Mouse (Mus musculus) cerebellum, adult 11-12 months (tissue): ENCODE measurements around the gene Bend3.
"Not testable (repeated sequence)": the region's sequence is repeated elsewhere in the genome, so short reads cannot be mapped to it uniquely, and the experiment has no call there.

ENCODE experiments used
- DNase-seq: peaks from one replicate; pipeline ENCODE4 v3.0.0; 2022

Bend3 gene

DNA sequence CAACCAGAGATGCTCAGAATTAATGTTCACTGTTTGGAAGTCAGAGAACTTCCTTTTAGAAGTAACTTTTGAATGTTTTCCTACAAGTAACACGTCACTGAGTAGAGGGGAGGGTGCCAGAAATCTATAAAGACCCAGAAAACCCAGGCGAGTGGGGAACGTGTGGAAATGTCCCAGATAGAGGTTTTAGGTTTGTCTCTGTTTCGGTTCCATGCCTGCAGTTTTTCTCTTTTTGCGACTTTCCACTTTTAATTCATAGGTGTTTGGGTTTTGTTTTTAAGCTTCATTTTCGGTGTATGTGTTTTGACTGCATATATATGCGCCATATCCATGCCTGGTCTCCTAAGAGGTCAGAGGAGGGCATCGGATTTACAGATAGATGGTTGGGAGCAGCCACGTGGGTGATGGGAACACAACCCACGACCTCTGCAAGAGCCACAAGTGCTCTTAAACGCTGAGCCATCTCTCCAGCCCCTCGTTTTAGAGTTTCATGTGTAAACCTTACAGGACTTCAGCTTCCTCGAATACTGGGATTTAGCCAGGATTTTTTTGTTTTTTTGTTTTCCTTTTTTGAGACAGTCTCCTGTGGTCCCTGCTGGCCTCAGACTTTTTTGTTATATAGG, 1.7 kb downstream of the Bend3 start:
- DNase-seq, result no peak

DNA sequence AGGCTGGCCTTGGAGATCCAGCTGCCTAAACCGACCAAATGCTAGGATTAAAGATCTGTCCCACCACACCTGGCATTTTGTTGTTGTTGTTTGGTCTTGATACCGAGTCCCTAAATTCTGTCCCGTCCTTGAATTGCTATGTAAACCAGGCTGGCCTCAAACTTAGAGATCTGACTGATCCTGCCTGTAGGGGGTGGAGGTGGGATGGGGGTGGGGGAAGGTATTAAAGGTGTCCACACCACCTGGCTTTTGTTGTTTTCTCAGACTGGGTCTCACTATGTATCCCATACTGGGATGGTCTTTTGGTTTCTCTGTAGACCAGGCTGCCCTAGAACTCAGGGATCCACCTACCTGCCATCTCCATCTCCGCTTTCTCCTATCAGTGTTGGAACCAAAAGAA, 2.5 kb downstream of the Bend3 start:
- no peak for DNase-seq

DNA sequence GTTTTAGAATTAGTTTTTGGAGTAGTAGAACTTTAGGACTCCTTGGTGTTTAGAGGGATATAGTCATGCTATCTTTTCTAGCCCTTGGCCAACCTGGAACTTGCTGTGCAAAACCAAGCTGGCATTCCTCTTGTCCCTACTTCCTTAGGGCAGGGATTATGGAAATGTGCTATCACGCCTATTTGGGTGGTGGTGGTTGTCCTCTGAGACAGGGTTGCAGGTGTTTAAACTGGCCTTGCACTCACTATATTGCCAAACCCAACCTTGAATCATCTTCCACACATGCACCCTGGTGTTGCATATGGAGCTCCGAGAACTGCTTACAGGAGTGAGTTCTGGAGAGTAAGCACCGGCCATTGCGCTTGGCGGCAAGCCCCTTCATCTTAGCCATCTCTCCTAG, 3.4 kb downstream of the Bend3 start:
- no peak for DNase-seq

DNA sequence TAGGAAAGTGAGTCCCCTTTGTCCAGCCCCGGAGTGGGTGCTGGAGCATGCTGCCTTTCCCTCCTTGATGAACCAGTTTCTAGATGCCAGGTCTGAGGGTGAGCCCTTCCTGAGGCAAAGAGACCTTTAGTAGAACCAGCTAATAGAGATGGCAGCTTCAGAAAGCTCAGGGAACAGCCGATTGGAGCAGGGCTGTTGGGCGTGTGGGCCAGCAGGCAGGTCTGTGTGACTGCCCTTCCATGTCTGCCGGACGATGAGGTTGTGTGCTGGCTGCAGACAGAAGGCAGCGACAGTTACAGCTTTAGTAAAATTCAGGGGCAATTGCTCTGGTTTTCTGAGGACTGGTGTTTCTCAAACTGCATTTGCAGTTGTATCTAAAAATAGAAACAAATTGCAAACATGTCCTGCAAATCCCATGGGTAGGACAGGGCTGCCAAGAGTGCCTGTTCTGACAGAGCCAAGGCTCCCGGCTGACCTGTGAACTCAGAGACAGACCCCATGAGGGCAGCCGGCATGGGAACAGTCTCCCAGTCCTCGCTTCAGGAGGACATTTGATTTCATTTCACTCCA, 4.9 kb downstream of the Bend3 start:
- no peak for DNase-seq

DNA sequence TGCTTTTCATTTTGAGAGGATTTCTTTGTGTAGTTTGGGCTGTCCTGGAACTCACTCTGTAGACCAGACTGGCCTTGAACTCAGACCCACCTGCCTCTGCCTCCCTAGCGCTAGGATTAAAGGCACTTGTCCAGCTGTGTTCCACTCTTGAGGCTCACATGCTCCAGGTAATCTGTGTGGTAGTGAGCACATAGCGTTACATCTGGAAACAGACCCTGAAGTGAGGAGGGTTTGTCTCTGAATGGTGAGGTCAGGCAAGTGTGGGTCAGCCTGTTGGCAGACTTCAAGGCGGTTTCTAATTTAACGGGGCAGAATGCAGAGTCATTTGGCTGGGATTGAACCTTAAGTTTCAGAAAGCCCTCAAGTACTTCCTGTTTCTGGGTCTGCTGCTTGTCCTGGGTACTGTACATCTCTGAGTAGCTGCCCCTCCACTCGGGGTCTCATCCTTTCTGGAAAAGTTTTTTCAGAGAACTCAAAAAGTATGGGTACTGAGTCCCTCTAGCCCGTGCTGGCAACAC, 7.2 kb downstream of the Bend3 start:
- no peak for DNase-seq

DNA sequence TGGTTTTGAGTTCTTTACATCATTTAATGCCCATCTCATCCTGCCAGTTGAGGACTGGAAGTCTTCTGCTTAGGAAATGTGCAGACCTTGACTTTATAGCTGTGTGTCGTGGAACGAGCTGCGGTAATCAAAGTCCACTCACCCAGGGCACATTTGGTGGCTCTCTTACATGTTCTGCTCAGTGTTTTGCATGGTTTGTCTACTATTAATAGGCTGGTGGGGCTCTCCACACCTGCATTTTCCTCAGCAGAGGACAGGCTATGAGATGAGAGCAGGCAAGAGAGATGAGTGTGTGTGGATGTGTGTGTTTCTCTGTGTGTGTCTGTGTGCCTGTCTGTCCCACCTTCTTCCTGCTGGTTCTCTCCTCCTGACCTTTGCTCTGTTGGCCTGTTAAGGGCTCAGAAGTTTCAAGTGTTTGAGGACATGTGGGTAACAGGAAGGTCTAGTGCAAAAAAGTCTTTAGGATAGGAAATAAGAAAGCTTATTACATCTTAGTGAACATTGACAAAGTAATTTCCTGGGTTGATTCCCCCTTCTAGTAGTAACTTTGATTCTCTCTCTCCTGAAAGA, 8.9 kb downstream of the Bend3 start:
- DNase-seq, result no peak

DNA sequence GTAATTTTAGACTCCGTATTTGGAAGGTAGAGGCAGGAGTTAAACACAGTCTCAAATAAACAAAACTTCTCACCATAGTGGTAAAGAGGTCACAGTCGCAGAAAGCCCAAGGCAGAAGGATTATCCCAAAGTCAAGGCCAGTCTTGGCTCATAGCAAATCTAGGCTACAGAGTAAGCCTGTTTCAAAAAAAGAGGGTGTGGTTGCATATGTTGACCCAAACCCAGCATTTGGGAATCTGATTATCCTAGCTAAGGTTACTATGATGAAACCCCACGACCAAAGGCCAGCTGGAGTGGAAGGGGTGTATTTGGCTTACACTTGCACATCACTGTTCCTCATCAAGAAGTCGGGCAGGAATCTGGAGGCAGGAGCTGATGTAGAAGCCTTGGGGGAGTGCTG, 9.6 kb downstream of the Bend3 start:
- no peak for DNase-seq

DNA sequence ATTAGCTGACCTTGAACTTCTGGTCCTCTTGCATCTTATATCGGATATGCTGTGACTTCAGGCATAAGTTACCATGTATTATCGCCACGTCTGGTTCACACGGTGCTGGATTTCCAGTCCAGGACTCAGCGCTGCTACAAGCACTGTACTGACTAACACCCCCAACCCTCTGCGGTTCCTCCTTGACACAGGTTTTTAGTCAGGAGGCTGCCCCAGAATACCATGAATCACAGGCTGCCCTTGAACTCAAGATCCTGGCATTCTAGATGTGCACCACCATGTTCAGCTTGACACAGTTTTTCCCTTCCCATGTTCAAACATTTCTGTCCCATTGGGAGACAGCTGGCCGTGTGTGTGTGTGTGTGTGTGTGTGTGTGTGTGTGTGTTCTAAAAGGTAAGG, 10.5 kb downstream of the Bend3 start:
- DNase-seq, result no peak

DNA sequence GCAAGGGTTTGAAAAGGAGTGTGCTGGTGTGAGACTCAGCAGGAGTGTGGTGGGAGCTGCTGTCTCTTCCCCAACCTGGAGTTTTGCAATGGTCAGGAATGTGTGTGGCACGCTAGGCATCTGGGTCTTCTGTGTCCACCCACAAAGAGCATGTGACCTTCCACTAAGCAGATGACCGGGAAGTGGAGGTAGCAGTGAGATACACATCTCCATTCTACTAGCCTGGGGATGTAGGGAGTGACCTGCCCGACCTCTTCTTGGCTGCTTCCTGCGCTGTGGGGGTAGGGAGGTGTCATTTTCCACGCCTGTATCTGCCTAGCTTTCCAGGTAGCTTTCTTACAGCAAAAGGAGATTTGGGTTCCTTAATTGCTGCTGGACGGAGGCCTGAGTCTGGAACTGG, 10.9 kb downstream of the Bend3 start:
- DNase-seq, result no peak

DNA sequence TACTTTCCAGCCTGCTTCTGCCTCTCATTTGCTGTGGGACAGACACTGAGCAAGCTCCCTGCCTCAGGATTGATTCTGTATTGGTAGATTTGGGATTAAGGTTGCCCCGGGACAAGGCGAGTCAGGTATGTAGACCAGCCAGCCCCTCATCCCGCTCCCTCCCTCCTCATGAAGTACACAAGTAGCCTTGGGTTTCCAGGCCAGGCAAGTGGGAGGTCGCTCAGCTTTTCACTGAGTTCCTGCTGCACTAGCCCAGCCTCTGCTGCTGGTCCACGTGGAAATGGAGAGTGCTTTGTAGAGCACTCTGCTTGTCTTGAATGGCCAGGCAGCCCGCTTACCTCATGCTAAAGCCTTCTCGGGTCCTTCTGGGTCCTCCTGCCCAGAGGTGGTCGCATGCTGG, 11.4 kb downstream of the Bend3 start:
- no peak for DNase-seq

DNA sequence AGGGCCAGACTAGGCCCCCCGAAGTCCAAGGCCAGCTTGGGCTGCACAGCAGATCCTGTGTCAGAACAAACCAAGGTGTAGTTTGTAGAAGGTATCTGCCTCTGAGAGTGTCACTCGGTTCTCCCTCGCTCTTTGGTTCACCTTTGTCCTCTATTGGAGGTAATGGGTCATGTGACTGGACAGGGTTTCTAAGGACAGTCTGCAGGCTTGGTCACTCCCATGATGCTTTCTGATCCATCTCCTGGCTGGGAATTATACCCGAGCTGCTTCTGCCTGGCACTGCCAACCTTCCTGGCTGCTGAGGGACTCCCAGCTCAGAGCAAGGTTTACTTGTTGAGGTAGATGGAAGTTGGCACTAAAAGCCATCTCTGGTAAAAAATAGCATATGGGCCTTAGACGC, 12.2 kb downstream of the Bend3 start:
- no peak for DNase-seq

DNA sequence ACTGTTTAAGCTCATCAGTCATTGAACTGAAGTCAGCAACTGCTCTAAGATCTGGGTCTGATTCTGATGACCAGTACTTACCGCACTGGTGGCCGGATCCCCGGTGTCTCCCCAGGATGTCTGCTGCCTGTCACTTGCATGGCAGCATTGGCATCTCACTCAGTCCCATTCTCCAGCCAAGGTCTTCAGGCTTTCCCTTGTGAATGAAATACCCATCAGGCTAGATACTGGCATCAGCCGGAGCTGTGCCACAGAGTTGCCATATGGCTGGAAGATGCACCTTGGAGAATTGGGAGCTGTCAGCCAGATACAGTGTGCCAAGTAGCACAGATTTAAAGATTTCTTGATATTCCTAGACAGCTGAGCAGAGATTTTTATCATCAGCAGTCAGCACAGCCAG, 24.0 kb downstream of the Bend3 start:
- peak; percentile 60 for DNase-seq

DNA sequence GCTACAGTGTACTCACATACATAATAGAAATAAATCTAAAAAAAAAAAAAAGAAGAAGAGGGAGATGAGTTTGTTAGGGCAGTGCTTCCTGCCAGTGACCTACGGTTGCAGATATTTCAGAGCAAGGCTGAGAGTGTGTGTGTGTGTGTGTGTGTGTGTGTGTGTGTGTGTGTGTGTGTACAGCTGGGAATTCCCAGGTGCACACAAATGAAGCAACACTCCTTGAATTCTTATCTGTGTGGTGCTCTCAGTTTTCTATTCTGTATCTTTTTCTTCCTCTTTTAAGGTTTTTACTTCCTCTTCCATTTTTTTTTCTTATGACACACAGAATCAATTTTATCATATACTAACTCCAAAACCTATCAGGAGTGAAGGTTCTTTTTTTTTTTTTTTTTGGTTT, 25.7 kb downstream of the Bend3 start:
- DNase-seq, result no peak

DNA sequence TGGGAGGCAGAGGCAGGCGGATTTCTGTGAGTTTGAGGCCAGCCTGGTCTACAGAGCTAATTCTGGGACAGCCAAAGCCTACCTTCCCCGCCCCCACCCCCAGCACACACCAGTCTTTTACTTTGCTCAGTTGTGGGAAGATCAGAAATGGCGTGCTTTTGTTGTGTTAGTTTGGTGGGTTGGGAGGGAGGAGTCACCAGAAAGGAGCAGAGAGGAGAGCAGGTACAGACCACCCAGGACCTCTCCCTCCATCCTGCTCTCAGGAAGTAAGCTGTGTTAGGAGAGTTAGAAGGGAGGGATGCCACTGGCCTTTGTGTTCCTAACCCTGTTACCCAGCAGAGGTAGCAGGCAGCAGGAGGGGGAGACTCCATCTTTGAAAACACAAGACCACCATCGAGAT, 28.4 kb downstream of the Bend3 start:
- no peak for DNase-seq

DNA sequence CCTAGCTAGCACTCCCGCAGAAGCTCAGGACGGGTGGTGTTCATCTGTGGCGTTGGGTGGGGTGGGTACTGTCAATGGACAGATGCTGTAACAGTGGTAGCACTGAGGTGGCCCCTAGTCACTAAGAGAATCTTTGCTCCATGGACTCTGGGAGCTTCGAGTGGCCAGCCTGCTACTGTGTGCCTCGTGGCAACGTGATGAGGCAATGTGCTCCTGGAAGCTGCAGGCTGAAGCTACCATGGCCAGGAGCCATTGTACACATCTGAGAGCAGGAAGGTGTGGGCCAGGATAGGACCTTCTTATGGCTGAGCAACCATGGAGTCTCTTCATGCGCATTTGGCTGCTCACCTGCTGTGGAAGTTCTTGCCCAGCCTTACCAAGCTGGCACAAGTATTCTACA, 30.6 kb downstream of the Bend3 start:
- DNase-seq, result no peak

DNA sequence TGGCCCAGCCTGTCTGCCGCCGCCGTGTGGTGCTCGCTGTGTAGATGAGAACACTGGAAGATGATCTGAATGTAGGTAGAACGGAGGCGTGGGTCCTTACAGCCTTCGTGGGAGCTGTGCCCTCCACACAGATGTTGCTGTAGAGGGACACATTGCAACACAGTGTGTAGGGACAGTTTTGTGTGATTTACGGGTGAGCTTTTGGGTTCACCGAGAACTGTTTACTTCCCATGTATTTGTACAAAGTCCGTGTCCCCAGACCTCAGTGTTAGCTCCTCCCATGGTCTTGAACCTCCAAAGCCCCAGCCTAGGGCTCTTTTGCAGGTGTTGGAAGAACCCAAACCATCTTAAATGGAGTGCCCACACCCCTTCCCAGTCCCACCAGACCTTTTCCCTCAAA, 34.3 kb downstream of the Bend3 start:
- DNase-seq, result no peak

DNA sequence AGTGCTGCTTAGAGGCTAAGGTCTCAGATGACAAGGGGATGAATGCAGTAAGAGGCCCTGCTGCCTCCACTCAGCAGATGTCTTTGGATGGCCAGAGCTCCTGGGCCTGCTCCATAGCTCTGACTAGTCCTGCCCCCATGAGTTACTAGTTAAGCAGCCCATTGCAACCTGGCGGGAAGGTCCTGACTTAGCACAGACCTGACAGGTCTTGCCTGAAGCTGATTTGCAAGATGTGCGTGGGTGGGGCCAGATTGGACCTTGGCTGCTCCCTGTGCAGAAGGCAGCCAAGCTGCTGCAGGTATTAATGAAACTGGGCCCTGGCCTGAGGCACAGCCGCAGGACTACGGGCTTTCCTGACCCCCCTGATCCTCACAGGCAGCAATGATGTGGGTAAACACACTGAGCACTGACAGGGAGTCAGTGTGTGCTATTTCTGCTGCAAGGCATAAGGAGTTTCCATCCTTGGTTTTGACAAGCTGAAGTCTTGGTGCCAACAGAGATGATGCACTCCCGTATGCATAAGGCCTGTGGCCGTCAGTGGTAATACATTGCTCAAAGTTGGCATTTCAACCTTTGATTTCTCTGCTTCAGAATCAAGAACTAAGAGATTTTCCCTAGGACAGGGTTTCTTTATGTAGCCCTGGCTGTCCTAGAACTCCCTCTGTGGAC, 38.5 kb downstream of the Bend3 start:
- DNase-seq, result no peak

DNA sequence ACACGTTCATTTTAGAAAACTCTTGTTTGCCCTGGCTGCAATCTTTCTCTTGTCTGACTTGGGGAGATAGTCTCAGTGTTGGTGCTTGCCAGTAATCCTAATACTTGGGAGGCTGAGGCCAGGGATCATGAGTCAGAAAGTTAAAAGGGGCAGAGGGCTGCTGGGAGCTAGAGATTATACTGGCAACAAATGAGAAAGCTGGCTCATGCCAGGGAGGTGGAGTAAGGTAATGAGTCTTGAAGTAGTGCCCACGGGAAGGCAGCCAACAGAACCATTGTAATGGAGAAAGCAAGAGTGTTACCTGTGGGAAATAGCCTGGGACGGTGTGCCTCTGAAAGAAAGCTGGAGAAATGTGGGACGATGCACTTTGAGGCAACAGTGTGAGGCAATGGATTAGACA, 39.2 kb downstream of the Bend3 start:
- no peak for DNase-seq

DNA sequence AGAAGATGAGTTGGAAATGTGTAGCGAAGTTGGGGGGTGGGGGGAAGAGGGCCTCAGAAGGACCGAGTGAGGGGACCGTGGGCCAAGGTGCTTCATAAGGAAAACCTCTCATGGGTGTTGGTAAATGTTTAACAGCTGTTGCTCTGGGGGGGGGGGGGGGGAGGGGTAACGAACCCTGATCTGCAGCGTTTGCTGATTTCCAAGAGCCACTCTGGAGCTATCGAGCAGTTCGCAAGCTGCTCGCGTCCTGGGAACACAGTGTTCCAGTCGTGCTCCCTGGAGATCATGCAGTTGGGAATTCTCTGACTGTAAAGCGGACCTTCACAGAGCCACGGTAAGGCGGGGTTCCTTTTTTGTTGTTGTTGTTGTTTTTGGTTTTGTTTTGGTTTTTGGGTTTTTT, 39.7 kb downstream of the Bend3 start:
- DNase-seq, result no peak

DNA sequence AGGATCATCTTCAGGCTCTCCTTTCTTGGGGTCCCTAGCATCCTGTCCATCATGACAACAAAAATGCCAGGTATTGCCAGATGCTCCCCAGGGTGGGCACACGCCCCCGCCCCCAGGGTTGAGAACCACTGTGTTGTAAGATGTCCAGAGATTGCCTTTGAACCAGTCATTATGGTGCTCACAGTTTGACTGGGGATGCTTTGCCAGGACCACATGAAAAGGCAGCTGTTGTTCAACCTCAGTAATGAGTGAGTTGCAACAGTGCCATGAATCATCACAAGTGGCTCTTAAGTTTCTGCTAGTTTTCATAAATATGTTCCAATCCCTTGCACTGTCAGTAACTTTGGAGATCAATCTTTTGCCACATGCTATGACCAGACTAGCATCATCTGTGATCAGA, 41.3 kb downstream of the Bend3 start:
- DNase-seq, result no peak

DNA sequence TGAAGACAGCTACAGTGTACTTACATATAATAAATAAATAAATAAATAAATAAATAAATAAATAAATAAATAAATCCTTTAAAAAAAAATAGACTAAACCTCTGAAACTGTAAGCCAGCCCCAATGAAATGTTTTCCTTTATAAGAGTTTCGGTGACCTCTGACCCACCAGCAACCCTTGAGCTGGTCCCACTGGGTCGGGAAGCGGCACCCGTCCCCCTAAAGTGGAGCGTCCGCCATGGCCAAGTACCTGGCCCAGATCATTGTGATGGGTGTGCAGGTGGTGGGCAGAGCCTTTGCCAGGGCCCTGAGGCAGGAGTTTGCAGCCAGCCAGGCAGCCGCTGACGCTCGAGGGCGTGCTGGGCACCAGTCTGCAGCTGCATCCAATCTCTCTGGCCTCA, 45.3 kb downstream of the Bend3 start, which contains the start of gene Gm9803:
Gene Gm9803 (plus strand): TSS at position 154 of the 400 bp plus-strand sequence.
- DNase-seq, result not testable (repeated sequence)

DNA sequence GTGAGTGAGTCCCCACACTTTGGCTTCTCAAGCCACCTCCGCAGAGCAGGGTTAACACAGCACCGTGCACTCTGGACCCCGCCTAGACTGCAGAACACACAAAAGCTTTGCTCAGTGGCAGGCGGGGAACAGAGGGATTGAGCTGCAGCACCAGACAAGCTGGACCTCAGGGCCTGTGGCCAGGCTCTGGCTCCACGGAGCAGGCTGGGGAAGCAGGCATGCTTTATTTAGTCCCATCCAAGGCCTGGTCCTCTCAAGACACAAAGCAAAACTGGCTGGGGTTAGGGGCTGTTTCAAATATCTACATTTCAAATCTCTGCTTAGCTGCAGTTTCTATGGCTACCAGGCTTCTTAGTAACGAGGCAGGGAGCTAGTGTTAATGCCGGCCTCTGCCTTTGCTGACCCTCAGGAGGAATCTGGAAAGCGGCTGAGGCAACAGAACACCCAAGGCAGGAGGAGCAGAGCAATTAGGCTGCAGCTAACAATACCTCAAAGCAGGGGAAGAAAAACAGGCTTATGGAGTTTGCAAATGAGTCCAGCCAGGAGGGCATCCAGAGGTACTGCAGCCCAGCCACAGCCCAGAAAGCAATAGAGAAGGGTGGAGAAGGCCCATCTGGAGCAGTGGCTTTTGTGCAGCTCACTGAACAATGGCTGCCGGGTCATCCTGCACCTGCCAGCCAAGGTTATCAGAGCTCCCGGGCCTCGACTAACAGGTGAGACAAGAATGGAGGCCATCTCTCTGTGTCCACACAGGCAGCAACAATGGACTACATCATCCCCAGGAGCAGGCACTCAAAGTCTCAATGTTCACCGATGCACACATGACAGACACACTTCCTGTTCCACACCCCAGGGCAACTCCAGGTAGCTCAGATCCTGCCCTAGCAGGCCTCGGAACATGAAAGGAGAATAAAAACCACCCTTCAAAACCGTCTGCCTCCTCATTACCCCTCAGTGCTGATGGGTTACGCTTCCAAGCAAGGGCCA, 48.9 kb downstream of the Bend3 start:
- DNase-seq, result no peak

DNA sequence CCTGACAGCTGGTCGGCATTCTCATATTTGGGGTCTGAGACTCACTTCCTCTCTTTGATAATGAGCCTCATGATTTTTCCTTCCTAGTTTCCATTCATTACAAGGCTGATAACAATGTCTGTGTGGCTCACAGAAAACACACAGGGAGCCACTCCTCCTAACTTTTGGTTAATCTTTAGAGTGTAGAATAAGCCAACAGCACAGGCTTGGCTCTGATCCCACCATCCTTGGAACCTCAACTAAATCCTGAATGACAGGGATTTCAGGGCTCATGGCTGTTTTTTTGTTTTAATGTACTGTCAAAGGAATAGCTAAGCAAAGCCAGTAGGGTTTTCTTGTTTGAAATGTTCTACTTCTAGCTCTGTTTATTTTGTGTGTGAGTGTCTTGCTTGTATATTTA, 55.8 kb downstream of the Bend3 start:
- no peak for DNase-seq
